Mouse (Mus musculus) 416B (cell line): ENCODE data around the gene Il9r.

Experiments
- DNase-seq: peaks from one replicate; pipeline ENCODE4 v3.0.0; 2011; ENCODE audit warnings: low read depth

Gene Il9r

GRCm38 (mm10) chr11:32198256-32198955 lies 1.7 kb downstream of the Il9r start:
- DNase-seq: no peak

- no peak for DNase-seq
Observed at GRCm38 (mm10) chr11:32197766-32198165, 2.3 kb downstream of the Il9r start.

GRCm38 (mm10) chr11:32196727-32197126 lies 3.4 kb downstream of the Il9r start:
- no peak for DNase-seq

- peak; percentile 81 for DNase-seq
Observed at GRCm38 (mm10) chr11:32195867-32196540, 4.1 kb downstream of the Il9r start.

- DNase-seq: no peak
Observed at GRCm38 (mm10) chr11:32194626-32195025, 5.5 kb downstream of the Il9r start.

GRCm38 (mm10) chr11:32194086-32194485 lies 6.0 kb downstream of the Il9r start:
- no peak for DNase-seq

GRCm38 (mm10) chr11:32193156-32193555 lies 6.9 kb downstream of the Il9r start:
- DNase-seq: no peak

GRCm38 (mm10) chr11:32190603-32191110 lies 9.4 kb downstream of the Il9r start:
- no peak for DNase-seq

- DNase-seq: no peak
Observed at GRCm38 (mm10) chr11:32190119-32190518, 10.0 kb downstream of the Il9r start.

- no peak for DNase-seq
Observed at GRCm38 (mm10) chr11:32189434-32189833, 10.6 kb downstream of the Il9r start.

- no peak for DNase-seq
Observed at GRCm38 (mm10) chr11:32188881-32189280, 11.2 kb downstream of the Il9r start.

- DNase-seq: no peak
Observed at GRCm38 (mm10) chr11:32187256-32187655, 12.8 kb downstream of the Il9r start.

- no peak for DNase-seq
Observed at GRCm38 (mm10) chr11:32186031-32186430, 14.0 kb downstream of the Il9r start.

- no peak for DNase-seq
Observed at GRCm38 (mm10) chr11:32184469-32184868, 15.6 kb downstream of the Il9r start.

- DNase-seq: peak; percentile 59
Observed at GRCm38 (mm10) chr11:32181973-32182868, 17.9 kb downstream of the Il9r start.

- DNase-seq: no peak
Observed at GRCm38 (mm10) chr11:32181246-32181645, 18.8 kb downstream of the Il9r start.

- no peak for DNase-seq
Observed at GRCm38 (mm10) chr11:32178506-32178905, 21.6 kb downstream of the Il9r start.

- DNase-seq: no peak
Observed at GRCm38 (mm10) chr11:32166683-32167082, 33.4 kb downstream of the Il9r start.

GRCm38 (mm10) chr11:32161922-32162804 lies 37.9 kb downstream of the Il9r start:
- DNase-seq: peak; percentile 45

GRCm38 (mm10) chr11:32161500-32161899 lies 38.6 kb downstream of the Il9r start:
- no peak for DNase-seq

GRCm38 (mm10) chr11:32160341-32160740 lies 39.7 kb downstream of the Il9r start:
- DNase-seq: no peak
